Mouse (Mus musculus) MEL (cell line): Measurements from ENCODE around the gene Fam222a.

Experiments used
- CTCF ChIP-seq, 3 experiments: IDR thresholded peaks in 2 of 3; conservative IDR thresholded peaks in 1 of 3; 2 replicates each; pipeline ENCODE4 v1.5.1; 2011 to 2012; ENCODE audit warnings: low read length in 3 of 3, low read depth in 2 of 3, mild to moderate bottlenecking in 2 of 3, improper control_type of control experiment in 1 of 3, inconsistent platforms in 1 of 3, mixed read lengths in 1 of 3, moderate library complexity in 1 of 3; ENCODE audit not compliant: control insufficient read depth in 1 of 3, insufficient read depth in 1 of 3, poor library complexity in 1 of 3, severe bottlenecking in 1 of 3
- GATA1 ChIP-seq: IDR thresholded peaks from 2 replicates; pipeline ENCODE4 v1.6.1; 2011; ENCODE audit warnings: low read depth, low read length, improper control_type of control experiment
- MAX ChIP-seq: IDR thresholded peaks from 2 replicates; pipeline ENCODE4 v1.6.1; 2011; ENCODE audit warnings: low read length, improper control_type of control experiment
- MXI1 ChIP-seq: IDR thresholded peaks from 2 replicates; pipeline ENCODE4 v1.6.1; 2011; ENCODE audit warnings: mild to moderate bottlenecking, low read depth, low read length, improper control_type of control experiment
- MYB ChIP-seq: IDR thresholded peaks from 2 replicates; pipeline ENCODE4 v1.6.1; 2011; ENCODE audit warnings: mild to moderate bottlenecking, low read depth, low read length, improper control_type of control experiment
- POLR2A ChIP-seq, 2 experiments: IDR thresholded peaks; 2 replicates each; pipeline ENCODE4 v1.6.1; 2011 to 2012; ENCODE audit warnings: low read length in 2 of 2, mild to moderate bottlenecking in 2 of 2, control low read depth in 1 of 2, improper control_type of control experiment in 1 of 2, low read depth in 1 of 2, moderate library complexity in 1 of 2; ENCODE audit not compliant: control insufficient read depth in 1 of 2, insufficient read depth in 1 of 2, poor library complexity in 1 of 2
- POLR2AphosphoS2 ChIP-seq: IDR thresholded peaks from 2 replicates; pipeline ENCODE4 v1.6.1; 2011; ENCODE audit warnings: low read length, improper control_type of control experiment
- TAL1 ChIP-seq: IDR thresholded peaks from 2 replicates; pipeline ENCODE4 v1.6.1; 2012; ENCODE audit warnings: mild to moderate bottlenecking, inconsistent platforms, low read length, moderate library complexity, mixed read lengths
- ZKSCAN1 ChIP-seq: IDR thresholded peaks from 2 replicates; pipeline ENCODE4 v1.6.1; 2012; ENCODE audit warnings: low read depth, mild to moderate bottlenecking, inconsistent platforms, low read length, improper control_type of control experiment, moderate library complexity

DNA sequence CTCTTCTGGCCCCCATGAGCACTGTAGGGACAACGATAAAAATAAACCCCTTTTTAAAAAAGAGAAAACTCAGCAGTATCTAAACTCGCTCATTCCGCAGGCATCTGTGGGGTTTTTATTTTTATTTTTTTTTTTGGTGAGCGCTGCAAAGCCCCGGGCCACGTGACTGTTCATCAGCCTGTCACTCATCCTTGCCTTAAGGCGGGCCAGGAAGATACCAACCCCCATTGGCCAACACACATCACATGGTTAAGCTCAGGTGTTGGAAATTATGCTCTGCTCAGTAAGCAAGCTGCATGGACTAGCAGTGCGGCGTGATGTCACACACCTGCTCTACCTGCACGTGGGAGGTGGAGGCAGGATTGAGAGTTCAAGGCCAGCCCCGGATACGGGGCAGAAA lies 50.0 kb downstream of the Fam222a start:
- TF ChIP-seq MAX = no peak
- no peak for TF ChIP-seq ZKSCAN1
- TF ChIP-seq POLR2A (IDR thresholded peaks at IDR 0.05; ENCODE audit: control insufficient read depth in 1 of 2, insufficient read depth in 1 of 2, low read depth in 1 of 2, low read length in 2 of 2, poor library complexity in 1 of 2) = no peak
- TF ChIP-seq CTCF (IDR thresholded peaks at IDR 0.05 in 2 of 3, conservative IDR thresholded peaks at IDR 0.05 in 1 of 3; ENCODE audit: control insufficient read depth in 1 of 3, insufficient read depth in 1 of 3, low read depth in 2 of 3, low read length in 3 of 3, poor library complexity in 1 of 3, severe bottlenecking in 1 of 3) = no peak
- no peak for TF ChIP-seq POLR2AphosphoS2
- no peak for TF ChIP-seq GATA1
- TF ChIP-seq TAL1 = no peak
- no peak for TF ChIP-seq MXI1
- TF ChIP-seq MYB = no peak
